In the genomic region with DNA sequence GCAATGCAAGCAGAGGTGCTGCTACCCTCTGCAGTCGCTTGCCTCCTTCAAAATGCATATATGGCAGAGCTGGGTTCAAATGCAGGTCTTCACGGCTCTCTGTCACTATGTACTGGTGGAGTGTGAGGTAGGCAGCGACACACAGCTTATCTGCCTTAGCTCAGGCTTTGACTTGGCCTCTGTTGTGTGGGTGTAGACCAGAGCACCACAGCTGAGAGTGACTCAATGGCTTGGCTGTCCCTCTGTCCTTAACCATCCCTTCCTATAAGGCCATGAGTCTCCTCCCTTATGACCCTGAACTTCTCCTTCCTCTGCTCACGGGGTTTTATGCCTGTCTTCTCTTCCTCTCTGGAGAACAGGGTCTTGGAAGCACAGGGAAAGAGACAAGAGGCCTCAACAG, we compare ENCODE assay signal across 1 mouse cellular context.
TF ChIP-seq lines count a peak whose summit lies in the region.

No protein-coding gene starts in this region.

TF ChIP-seq in MEL, 35 proteins besides CTCF, POLR2A, EP300 and RAD21:
- TF ChIP-seq GATA1 (IDR thresholded peaks at IDR 0.05; ENCODE audit: low read depth, low read length): 0 out of 2 replicates have a peak, but pooled peaks have one; percentile 15
- TF ChIP-seq MAFK (IDR thresholded peaks at IDR 0.05; ENCODE audit: borderline replicate concordance, low read depth, low read length): no peak
- TF ChIP-seq TAL1 (IDR thresholded peaks at IDR 0.05; ENCODE audit: low read length): peak; percentile 48
